Mouse (Mus musculus) cortical plate, adult 2 months (tissue): ENCODE results near the gene Dner. TPM values are rescaled to one million over a fixed set of nuclear protein-coding genes. Genes with fewer than 3 reads are reported as not detected.
A peak's percentile ranks its signal among the peaks of the same experiment; 100 is the strongest.

Experiments
- H3K27ac ChIP-seq: fragments of 200-500 bp; 2 replicates; pipeline ENCODE4 v1.5.1; 2012; ENCODE audit warnings: low read length, control low read depth, inconsistent platforms; ENCODE audit not compliant: insufficient read depth
- H3K4me1 ChIP-seq: fragments of 200-500 bp; 2 replicates; pipeline ENCODE4 v1.6.1; 2011; ENCODE audit warnings: low read length; ENCODE audit not compliant: control insufficient read depth, insufficient read depth
- H3K4me3 ChIP-seq: fragments of 200-500 bp; 2 replicates; pipeline ENCODE4 v1.5.1; 2011; ENCODE audit warnings: mild to moderate bottlenecking, low read length, control low read depth; ENCODE audit not compliant: insufficient read depth
- CTCF ChIP-seq: fragments of 200-500 bp; IDR thresholded peaks from 2 replicates; pipeline ENCODE4 v1.5.1; 2011; ENCODE audit warnings: mild to moderate bottlenecking, control low read depth, low read length; ENCODE audit not compliant: insufficient read depth; ENCODE audit errors: extremely low read depth
- POLR2A ChIP-seq: fragments of 200-500 bp; IDR thresholded peaks from 2 replicates; pipeline ENCODE4 v1.6.1; 2011; ENCODE audit warnings: mild to moderate bottlenecking, low read length, control low read depth; ENCODE audit not compliant: insufficient read depth; ENCODE audit errors: extremely low read depth
- polyA plus RNA-seq: library from polyadenylated mRNA; depleted of rRNA; stranded (reverse); fragments of >200 nt; gene quantifications from 2 replicates; pipeline ENCODE4 v1.2.3, GENCODE M21; 2012; rRNA removed

Dner gene
- 65.9 and 75.0 TPM in 2 replicates for polyA plus RNA-seq

DNA sequence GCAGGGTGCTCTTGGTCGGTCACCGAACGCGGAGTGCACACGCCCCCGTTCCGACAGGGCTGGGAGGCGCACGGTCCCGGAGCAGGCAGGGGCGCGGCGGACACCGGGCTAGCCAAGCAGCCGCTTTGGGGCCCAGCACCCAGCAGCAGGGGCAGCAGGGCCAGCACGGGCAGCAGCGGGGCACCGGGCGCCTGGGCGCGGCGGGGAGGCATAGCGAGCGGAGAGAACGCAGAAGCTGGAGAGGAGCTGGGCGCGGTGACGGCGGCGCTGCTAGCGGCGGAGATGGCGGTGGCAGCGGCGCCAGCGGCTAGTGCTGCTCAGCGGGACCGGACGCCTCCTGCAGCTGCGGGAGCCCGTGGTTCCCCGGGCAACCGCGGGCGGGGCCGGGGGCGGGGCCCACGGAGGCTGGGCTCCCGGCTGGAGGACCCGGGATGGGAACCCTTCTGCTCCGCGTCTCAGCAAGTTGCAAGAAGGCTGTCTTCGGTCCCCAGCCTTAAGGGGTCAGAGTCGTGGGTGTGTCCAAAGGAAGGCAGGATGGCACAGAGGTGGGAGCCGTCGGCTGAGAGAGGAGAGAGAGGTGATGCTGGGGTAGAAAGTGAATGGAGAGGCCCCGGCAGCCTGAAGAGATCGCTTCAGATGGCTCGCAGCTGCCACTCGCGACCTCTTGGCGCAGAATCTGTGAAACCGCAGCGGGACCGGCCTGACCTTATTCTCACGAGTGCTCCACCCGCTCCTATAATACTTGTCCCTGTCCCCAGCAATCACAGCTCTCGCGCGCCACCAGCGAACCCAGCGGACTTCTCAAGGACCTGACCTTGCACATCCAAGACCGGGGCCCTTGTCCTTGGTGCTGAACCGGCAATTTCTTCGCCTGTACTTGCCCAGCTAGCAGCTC is at the start of gene Dner:
Gene Dner, minus strand, starts transcription at position 705 of the 895 bp plus-strand sequence.
- TF ChIP-seq CTCF = no peak
- TF ChIP-seq POLR2A = no peak
- H3K4me1 ChIP-seq = no peaks in the 10 kb centered on the region
- H3K4me3 ChIP-seq = peak within 1 kb of the TSS; percentile 74
- peak within 1 kb of the TSS; percentile 75; the same call in 1 of the 2 replicates for H3K27ac ChIP-seq

DNA sequence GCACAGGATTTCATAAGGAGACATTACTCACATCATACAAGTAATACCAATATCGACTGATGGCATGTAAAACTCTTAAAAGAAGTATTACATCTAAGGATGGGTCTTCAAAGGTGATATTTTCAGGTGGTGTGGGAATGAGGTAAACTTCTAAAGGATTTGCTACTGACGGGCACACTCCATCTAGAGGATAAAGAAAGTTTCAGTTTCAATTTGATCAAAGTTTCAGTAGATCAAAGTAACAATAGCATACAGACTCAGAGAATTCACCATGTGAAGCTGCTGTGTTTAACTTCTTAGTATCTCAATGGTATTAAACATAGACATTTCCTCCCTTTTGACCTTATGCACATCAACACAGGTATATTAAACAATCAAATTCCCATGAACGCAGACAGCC is 46.1 kb upstream of the Dner start:
- H3K27ac ChIP-seq = no peak overlapping the region
- TF ChIP-seq POLR2A (no peak), CTCF (no peak)

DNA sequence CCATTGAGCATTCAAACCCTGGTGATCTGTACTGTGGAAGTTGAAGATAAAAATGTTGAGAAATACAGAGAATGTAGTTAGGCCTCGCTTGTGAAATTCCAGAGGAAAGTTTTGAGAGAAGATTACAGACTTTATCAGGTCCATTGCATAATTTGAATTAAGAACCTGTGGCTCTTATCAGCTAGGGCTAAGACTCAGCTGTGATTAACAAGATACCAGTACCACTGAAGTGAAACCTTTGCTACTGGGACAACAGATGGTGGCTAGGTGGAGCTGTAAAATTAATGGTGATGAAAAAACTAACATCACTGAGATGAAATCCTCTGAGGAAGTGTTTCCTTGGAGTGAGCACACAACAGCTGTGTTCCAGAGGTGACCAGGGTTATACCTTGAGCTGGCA is 44.1 kb upstream of the Dner start:
- TF ChIP-seq POLR2A (no peak), CTCF (no peak)
- no peak overlapping the region for H3K27ac ChIP-seq
- no peaks in the 10 kb centered on the region for H3K4me1 ChIP-seq
- no peak overlapping the region for H3K4me3 ChIP-seq

More for the DNA sequence above, 46.1 kb upstream of the Dner start:
- no peak overlapping the region for H3K4me3 ChIP-seq
- no peaks in the 10 kb centered on the region for H3K4me1 ChIP-seq

DNA sequence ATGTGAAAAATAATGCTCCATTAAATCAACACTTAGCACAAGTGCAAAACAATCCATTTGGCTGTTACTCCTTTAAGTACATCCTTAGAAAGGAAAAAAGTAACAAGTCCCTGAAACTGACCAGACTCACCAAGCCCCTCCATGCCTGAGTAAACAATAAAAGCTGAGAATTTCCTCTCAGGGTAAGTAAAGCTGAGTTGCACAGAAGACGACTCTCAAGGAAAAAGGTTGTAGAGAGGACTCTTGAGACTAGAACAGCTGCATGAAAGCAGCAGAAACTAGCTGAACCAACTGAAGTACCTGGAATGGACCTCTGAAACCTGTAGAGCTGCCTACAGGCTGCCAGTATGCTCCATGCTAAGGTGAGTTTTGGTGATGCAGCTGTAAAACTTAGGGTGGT is 41.1 kb upstream of the Dner start:
- no peak overlapping the region for H3K4me3 ChIP-seq
- TF ChIP-seq CTCF (no peak), POLR2A (no peak)
- H3K4me1 ChIP-seq = no peaks in the 10 kb centered on the region
- no peak overlapping the region for H3K27ac ChIP-seq

DNA sequence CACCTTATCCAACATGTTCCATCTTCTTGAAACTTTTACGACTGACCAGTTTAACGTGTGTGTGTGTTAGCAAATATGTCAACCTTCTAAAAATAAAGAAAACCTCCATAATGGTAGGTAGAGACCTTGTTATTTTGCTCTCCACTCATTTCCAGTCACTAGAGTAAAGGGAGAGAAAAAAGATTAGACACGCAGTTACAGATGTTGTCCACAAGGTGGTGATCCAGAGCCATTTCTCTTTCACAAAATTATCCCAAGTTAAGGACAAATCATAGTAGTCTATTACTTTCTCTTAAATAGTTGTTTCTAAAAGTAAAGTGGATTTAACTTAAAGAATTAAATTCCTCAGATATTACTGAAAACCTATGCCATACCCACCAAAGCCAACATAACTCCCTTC is 37.8 kb upstream of the Dner start:
- Histone ChIP-seq H3K27ac (no peak overlapping the region), H3K4me1 (no peaks in the 10 kb centered on the region), H3K4me3 (no peak overlapping the region)
- TF ChIP-seq CTCF = peak; percentile 10; the same call in 1 of the 2 replicates
- no peak for TF ChIP-seq POLR2A

DNA sequence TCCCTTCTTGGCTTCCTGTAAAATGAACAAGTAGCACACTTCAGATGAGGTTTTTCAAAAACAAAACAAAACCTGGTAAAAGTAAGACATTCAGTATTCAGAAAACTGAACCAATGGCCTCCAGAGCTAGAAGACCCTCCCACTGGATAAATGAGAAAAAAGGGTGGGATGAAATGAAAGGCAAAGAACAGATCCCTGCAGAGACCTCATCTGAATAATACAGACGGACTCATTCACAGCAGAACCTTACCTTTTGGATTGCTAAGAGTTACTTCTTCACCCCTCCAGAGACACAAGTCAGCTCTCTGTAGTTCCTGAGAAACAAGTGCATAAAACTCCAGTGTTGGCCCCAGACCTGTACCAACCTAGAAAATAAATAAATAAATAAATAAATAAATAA is 35.7 kb upstream of the Dner start:
- TF ChIP-seq CTCF (no peak), POLR2A (no peak)
- H3K27ac ChIP-seq = no peak overlapping the region
- no peak overlapping the region for H3K4me3 ChIP-seq
- no peaks in the 10 kb centered on the region for H3K4me1 ChIP-seq

DNA sequence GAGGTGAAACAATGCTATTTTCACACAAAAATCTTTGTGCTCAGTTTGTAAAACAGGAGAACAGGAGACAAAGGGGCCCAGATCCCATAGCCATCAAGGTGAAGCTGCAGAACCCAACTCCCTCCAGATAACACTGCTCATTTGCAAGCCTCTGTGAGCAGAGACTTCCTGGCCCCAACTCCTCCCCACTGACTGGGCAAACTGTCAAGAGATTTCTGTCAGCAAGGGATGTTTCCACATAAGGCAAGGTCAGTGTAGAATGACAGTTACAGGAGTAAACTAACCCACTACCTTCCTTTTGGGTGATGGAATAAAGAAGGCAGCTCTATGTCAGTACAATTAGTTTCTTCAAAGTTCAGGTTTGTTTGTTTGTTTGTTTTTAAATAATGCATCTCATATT is 26.8 kb upstream of the Dner start:
- TF ChIP-seq POLR2A (no peak), CTCF (no peak)
- Histone ChIP-seq H3K27ac (no peak overlapping the region), H3K4me1 (no peaks in the 10 kb centered on the region), H3K4me3 (no peak overlapping the region)

DNA sequence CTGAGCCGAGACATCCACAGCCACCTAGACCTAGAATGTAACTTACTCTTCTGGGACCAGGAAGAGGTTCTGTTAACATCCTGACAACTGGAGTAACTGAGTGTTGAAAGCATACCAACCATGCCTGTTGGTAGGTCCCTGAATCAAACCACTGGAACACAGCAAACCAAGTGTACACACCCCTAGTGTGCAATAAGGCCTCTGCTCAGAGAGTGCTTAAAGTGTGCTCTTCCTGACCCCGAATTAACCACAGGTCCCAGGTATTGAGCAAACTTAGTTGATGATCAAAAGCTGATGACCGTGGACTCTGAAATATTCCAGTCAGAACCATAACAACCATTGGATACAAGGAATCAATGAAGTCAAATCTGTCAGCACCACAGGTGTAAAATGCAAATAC is 26.4 kb upstream of the Dner start:
- Histone ChIP-seq H3K4me1 (no peaks in the 10 kb centered on the region), H3K27ac (no peak overlapping the region), H3K4me3 (no peak overlapping the region)
- TF ChIP-seq POLR2A (no peak), CTCF (no peak)

DNA sequence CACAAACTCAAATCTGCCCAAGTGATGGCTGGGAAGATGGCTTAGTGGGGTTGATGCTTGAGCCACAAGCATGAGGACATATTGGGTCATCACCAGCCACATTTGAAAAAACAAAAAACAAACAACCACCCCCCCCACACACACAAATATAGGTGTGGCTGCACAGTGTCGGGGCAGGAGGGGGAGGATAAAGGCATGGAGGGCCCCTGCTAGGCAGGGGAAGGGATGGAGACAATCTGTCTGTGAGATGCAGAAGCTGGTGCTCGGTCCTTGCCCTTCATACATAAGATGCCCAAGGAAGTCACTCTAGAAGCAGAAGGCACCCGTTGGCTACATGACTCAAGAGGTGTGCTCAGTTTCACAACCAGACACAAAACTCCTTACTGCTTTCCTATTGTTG is 25.9 kb upstream of the Dner start:
- TF ChIP-seq POLR2A = no peak
- H3K4me3 ChIP-seq = no peak overlapping the region
- no peak overlapping the region for H3K27ac ChIP-seq
- no peaks in the 10 kb centered on the region for H3K4me1 ChIP-seq

DNA sequence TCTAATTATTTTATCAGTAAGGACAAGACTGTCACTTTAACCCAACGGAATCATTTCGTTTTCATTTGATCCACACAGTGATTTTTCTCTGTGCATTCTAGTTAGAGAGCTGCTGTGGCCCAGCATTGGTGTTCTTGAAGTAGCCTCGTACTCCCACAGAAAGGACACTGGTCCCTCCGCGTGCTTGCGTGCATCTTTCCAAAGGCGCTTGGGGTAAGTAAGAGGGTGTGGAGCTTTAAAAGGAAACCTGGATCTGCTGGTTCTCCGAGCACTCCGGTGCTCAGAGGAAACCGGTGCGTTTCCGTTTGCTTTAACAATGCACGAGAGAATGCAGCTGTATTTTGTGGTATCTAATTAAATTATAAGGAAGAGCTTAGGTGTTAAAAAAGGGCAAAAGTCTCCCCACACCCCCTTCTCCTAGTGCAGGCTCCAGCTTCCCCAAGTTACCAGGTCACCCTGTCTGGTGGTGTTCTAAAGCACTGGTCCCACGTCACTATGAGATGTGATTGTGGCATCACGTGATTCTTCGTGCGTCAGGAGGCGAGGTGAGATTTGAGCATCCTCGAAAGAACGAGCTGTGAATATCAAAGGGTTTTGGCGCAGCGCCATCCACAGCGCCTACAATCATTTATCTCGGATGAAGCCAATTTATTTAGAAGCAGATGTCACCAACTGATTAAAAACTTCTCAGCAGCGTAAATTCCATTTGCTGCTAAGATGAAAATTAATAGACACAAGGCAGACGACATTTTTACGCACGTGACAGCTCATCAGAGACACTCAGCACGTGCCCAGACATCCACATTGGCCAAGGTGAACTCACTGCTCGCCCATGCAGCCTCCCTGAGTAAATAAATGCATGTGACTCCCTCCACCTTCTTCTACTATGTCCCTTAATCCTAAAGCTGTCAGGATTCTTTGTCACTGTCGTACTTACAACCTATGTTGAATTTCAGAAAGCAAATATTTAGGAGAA is 14.1 kb upstream of the Dner start:
- H3K27ac ChIP-seq = peak overlapping the region; percentile 10; the same call in 1 of the 2 replicates
- TF ChIP-seq POLR2A (peak; percentile 70; the same call in 1 of the 2 replicates), CTCF (no peak)
- peak overlapping the region; percentile 39 for H3K4me3 ChIP-seq
- H3K4me1 ChIP-seq = no peaks in the 10 kb centered on the region
